Mouse (Mus musculus) testis, adult 2 months (tissue): ENCODE measurements at regions not wholly inside any gene's neighbourhood (a gene's known extent, or its start where the extent isn't known, plus 50 kb on each side); places are given as distances from the start of the nearest gene placed in this dataset.

Experiments used
- CTCF ChIP-seq: fragments of 200-500 bp; IDR thresholded peaks from 2 replicates; pipeline ENCODE4 v1.5.1; 2012; ENCODE audit warnings: low read depth, mild to moderate bottlenecking, inconsistent platforms, low read length, moderate library complexity; ENCODE audit not compliant: control insufficient read depth, insufficient read depth, insufficient replicate concordance
- POLR2A ChIP-seq: fragments of 200-500 bp; IDR thresholded peaks from 2 replicates; pipeline ENCODE4 v1.6.1; 2012; ENCODE audit warnings: low read depth, mild to moderate bottlenecking, inconsistent platforms, low read length, moderate library complexity; ENCODE audit not compliant: control insufficient read depth

DNA sequence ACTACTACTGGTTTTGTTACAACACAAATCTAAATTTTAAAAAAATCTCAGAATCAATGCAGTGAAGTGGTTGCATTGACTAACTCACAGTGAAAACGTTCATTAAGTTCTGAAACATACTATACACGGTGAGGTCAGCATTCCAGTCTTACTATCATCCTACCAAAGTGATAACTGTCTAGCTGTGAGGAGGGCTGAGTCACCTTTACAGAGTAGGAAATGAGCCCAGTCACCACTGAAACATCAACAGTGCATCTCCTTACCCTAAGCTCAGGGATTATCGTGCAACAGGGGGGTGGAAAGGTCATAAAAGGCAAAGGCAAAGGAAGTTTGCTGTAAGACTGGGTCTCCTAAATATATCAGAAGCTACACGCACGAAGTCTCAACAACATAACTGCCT lies 73.2 kb upstream of the Ube2e3 start:
- TF ChIP-seq POLR2A (no peak), CTCF (no peak)
